Mouse (Mus musculus) lung, postnatal 36 days (tissue): ENCODE data around the gene Urb1.

Experiments used
- DNase-seq: peaks from one replicate; pipeline ENCODE4 v3.0.0; 2022; ENCODE audit warnings: mixed read lengths

Gene Urb1

DNA sequence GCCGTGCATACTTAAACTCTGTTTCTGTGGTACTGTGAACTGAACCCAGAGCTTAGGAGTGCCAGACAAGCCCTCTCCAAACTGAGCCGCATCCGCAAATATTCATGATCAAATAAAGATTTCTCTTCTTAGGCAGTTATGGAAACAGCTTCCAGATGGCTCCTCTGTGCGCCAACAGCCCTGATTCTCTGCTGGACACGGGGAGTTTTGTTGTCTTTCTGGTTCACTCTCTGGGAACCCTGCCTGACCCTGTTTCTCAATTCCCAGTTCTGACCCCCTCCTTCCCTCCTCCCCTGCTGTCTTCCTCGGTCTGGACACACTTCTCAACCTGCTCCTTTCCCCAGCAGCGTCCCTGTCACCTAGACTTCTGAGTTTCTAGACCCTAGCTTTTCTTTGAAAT lies 12.8 kb upstream of the Urb1 start:
- peak; percentile 57 for DNase-seq

DNA sequence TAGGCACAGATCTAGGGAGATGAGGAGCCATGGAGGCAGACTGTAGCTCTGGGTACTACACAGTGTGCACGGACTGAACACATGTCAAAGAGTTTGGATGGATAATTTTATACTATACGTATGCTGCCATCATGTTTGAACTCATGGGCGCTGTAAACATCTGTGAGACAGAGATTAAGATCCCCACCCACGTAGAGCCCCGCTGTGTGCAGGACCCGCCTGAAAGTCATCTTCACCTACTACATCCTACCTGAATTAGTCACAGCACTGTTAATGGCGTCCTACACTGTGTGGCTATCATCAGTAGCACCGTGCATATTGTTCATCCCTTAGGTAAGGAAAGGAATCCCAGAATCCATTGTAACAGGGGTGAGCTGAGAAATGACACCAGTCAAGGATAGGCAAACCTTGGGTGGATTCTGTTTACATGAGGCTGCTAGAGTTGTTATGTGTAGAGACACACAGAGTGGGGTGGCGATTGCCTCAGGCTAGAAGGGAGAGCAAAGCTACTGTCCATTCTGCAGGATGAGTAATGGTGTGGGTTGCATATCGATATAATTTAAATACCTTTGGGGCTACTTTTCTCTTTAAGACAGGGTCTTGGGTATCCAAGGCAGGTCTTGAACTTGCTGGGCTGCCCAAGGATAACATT lies 12.2 kb upstream of the Urb1 start:
- DNase-seq: no peak

DNA sequence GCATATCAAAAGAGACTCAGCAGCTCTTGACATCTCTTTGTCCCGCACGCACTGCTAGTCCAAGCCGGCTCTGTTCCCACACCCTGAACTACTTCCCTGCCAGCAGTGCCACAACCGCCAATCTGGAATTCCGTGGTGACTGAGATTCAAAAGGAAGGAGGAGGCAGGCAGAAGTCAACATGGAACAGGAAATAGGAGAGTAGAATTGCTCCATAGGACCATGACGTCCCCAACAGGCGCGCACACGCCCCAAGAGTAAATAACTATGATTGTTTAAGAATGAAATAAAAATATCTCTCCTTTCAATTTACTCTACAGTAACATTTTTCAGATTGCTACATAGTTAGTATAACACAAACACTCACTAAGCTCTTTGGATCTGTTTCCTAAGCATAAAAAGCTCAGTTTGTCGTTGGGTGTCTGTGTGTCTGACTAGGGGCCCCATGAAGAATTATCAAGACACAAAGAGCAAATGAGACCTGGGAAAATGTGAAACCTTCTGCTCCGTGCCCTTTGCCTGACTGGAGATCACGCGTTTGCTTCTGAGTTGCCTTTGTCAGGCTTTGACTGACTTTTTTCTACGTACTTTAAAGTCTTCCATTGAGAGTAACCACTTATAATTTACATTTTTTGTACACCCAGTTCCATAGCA lies 11.0 kb upstream of the Urb1 start:
- peak; percentile 77 for DNase-seq

DNA sequence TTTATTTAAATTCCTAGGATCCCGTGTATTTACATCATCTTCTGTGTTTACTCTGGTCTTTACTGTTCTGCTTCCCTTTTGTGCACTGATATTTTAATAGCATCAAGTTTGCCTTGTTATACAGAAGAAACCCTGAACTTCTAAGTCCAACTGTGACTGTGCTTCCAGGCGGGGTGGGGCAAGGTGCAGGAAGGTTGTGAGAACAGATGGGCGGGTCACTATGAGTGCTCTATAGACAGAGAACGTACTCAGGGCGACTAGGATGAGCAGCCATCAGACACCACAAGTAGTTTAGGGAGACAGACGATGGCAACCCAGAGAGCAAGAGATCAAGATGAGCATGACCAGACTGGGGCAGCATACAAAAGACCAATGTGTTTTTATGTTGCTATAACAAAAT lies 10.1 kb upstream of the Urb1 start:
- DNase-seq: no peak

GRCm38 (mm10) chr16:90812086-90812485 lies 1.9 kb upstream of the Urb1 start:
- DNase-seq: no peak

- DNase-seq: no peak
Observed at GRCm38 (mm10) chr16:90810716-90811256, 573 bp upstream of the Urb1 start.

DNA sequence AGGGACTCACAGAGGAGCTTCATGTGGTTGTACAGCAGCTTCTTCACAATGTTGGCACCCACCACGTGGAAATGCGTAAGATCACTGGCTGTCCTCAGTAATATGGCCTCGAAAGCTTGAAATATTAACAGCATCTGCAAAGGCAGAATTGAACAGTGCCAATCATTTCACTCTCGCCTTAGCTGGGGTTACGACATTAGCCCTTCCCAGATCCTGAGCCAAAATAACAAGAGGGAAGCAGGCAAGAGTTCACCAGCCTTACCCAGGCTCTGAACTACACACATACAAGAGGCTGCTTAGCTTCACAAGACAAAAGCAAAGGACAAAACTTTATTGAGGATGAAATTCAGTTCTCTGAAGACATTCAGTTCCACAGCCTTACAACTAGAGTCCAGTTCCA lies 5.7 kb downstream of the Urb1 start:
- no peak for DNase-seq

DNA sequence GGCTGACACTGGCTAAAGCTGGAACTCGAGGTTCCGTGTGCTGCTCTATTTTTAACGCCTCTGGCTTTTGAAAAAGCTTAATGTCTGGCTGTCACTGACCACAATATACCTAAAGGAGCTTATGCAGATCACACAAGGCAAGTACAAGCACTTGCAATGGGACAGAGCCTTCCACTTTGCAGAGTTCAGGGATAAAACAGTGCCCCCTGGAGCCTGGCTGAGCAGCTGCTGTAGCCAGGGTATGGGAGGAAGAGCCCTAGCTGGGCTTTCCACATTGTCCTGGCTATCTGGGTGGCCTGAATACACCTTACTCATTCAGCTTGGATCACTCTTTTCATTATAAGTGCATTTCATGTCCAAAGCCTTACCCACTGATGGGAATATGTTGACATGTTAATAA lies 8.3 kb downstream of the Urb1 start:
- no peak for DNase-seq

- DNase-seq: no peak
Observed at GRCm38 (mm10) chr16:90801251-90801650, 9.0 kb downstream of the Urb1 start.

- DNase-seq: no peak
Observed at GRCm38 (mm10) chr16:90799840-90800239, 10.4 kb downstream of the Urb1 start.

DNA sequence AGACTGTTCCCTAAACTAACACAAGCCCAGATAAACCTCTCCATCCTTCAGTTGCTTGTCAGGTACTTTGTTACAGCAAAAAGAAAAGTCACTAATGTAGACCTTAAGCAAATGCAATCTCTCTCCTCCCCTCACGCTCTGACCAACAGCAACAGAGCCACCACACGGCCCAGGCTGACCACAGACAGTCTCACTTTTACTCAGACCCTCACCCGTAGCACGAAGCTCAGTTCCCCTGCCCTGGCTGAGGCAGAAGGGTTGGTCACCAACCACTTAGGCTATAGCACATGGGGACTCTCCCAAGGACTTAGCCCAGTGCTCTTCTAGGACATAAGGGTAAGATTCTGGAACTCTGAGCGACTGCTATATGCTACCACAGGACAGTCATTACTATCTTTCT lies 11.4 kb downstream of the Urb1 start:
- DNase-seq: no peak

DNA sequence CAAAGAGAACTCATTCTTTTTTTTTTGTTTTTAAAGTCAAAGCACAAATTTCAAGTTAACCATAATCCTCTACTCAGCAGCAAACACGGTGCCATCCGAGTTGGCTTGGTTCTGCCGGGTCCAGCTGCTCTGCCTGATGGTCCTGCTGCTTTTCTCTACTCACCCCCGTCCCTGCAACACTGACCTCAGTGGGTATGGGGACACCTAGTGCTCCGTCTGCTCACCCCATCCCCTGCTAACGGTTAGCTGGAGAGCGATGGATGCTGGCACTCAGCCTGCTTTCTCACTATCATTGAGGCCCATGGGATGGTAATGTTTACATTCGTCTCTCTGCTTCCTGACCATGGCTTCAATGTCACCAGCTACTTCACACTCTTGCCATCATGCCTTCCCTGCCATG lies 11.8 kb downstream of the Urb1 start:
- no peak for DNase-seq

DNA sequence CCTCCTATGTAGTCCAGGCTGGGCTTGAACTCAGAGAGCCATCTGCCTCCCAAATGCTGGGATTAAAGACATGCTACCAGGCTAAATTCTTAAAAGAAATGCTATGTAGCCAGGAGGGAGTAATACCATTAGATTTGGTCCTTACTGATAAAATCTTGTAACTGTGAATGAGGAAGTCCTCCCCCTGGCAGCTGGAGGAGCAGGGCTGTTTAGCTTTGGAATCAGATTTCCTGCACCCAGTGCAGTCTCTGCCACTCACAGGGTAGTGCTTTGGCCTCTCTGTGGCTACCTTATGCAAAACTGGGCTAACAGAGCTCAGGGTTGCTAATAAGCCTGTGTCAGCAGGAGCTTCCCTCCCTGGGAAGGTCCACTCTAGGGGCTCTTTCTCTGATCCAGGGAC lies 15.5 kb downstream of the Urb1 start:
- no peak for DNase-seq

DNA sequence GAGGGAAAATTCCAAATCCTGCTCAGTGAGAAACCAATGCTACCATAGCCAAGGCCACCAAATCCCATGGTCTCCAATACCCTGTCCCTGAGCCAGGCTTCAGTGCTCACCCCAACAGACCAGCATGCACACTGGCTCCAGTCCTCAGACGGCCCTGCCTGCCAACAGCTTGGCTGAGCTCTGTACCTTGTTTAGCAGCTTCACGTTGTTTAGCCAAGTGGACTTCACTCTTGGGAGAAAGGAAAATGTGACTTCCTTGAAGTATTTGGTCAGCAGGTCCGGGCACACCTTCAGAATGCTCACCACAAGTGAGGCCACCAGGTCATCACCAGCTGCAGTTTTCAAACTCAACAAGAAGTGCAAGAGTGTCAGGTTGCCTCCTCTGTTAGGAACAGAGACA lies 17.7 kb downstream of the Urb1 start:
- DNase-seq: peak; percentile 32

- no peak for DNase-seq
Observed at GRCm38 (mm10) chr16:90792066-90792465, 18.1 kb downstream of the Urb1 start.

DNA sequence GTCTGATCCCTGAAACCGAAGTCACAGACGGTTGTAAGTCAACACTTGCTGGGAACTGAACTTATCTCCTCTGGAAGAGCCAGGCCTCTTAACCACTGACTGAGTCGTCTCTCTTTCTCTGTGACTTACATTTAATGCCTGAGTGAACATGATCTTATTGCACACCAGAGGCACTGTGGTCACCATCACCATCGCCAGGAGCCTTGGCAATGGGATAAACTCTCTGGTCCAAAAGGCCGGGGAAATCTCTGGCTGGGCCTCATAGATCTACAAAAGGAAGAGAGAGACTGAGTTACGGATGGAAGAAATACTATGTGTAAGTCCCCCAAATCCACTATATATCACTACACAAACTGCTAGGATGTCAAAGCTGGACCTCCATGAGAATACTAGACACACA lies 19.3 kb downstream of the Urb1 start:
- no peak for DNase-seq

- no peak for DNase-seq
Observed at GRCm38 (mm10) chr16:90788580-90788979, 21.6 kb downstream of the Urb1 start.

DNA sequence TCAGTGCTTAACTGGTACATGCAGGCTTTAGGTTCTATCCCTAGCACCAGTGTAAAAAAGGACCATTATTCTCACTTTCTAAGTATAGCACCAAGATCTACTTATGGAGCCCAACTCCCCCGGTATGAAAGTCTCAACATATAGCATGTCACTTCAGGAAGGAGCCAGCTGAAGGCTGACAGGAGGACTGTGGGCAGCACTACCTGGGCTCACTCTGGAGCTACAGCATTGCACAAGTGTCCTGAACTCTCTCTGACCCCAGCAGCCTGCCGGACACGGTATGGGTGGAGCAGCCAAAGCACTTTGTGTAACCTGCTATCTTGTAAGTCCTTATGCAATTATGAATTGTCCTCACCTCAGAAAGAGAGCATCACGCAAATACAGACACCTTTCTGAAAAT lies 25.0 kb downstream of the Urb1 start:
- peak; percentile 48 for DNase-seq

- no peak for DNase-seq
Observed at GRCm38 (mm10) chr16:90783302-90783701, 26.9 kb downstream of the Urb1 start.

DNA sequence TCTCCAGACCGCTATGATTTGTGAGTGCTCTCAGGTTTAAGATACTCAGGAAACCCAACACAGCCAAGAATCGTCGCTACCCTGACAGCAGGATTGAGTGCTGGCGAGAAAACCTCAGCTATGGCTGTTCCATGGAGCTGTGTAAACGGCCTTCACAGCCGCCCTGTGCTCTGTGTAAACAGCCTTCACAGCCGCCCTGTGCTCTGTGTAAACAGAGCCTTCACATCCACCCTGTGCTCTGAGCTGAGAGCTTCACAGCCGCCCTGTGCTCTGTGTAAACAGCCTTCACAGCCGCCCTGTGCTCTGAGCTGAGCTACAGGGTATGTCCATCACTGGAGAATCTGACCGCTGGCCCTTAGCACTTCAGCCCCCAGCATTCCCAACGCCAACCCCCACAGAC lies 30.4 kb downstream of the Urb1 start:
- no peak for DNase-seq

DNA sequence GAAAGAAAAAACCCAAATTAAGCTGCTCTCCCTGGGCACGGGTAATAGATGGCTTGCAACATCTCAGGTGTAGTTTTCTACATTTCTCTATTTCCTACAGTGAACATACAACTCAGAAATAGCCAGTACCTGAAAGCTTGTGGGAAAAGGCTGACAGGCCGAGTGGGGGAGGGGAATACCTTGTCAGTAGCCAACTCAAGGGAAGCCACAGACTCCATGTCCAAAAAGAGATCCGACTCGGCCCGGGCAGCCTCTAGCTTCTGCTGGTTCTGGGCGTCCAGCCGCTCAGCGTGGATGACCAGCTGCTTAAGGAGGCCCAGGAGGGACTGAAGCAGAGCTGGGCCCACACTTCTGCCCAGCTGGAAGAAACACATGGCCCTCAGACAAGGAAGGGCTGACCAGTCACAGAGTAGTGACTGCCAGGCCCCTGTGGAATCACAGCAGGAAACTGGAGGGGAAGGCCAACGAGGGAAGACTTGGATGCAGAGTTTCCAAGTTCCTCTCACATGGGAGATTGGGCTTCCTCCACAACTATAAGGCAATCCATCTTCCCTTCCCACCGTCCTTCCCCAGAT lies 34.2 kb downstream of the Urb1 start:
- no peak for DNase-seq

GRCm38 (mm10) chr16:90774646-90775045 lies 35.6 kb downstream of the Urb1 start:
- DNase-seq: no peak

DNA sequence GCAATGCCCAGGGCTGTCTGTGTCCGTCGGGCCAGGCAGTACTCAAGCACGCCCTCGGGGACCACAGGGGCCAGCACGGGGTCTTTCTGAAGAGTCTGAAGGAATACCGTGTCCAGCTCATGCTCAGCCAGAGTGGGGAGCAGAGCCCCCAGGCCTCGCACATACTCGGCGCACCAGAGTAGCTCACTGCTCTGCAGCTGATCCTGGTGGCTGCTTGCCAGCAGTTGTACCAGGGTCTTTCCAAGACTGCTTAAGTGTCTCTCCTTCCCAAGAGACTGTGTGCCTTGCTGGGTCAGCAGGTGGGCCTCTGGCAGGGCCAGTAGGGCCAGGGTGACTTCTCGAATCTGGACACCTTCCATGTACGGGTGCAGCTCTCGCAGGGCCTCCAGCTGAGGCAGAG lies 36.0 kb downstream of the Urb1 start:
- DNase-seq: no peak

- DNase-seq: no peak
Observed at GRCm38 (mm10) chr16:90766919-90767454, 43.2 kb downstream of the Urb1 start.
